Mouse (Mus musculus): ENCODE results near the gene Tmco5. TPM values are rescaled to one million over a fixed set of nuclear protein-coding genes. Genes with fewer than 3 reads are reported as not detected.

The Tmco5 gene
- polyA plus RNA-seq, 1 experiment from 2014 or later, result not detected

GRCm38 (mm10) chr2:116876955-116877615, 1.4 kb upstream of the Tmco5 start:
- H3K27me3 ChIP-seq (ENCODE audit: control insufficient read depth, insufficient read depth, low read length), result no peaks in the 10 kb centered on the region
- no peak overlapping the region for H3K4me2 ChIP-seq (replicated peaks; ENCODE audit: low read depth, low read length)
- DNase-seq (ENCODE audit: low spot score) (peak; percentile 11), ATAC-seq (ENCODE audit: low FRiP score) (peak; percentile 47; the same call in 1 of the 2 replicates)
- H3K4me1 ChIP-seq (replicated peaks; ENCODE audit: control insufficient read depth, insufficient read depth, low read length), result no peaks in the 10 kb centered on the region
- H3K9ac ChIP-seq (ENCODE audit: low read depth, low read length), result no peak overlapping the region
- H3K4me3 ChIP-seq (ENCODE audit: low read depth, low read length), result no peak overlapping the region
- 32% methylated on average over 9 of the region's 9 CpGs for WGBS
- H3K27ac ChIP-seq (ENCODE audit: low read depth, low read length), result no peak overlapping the region
- H3K9me3 ChIP-seq (ENCODE audit: control insufficient read depth, low read length), result no peaks in the 10 kb centered on the region
- H3K36me3 ChIP-seq (ENCODE audit: control insufficient read depth, insufficient read depth, low read length), result no peaks in the 10 kb centered on the region

GRCm38 (mm10) chr2:116879730-116880129, 1.2 kb downstream of the Tmco5 start:
- WGBS, result 97% methylated on average over 3 of the region's 3 CpGs
- no peak overlapping the region for H3K4me3 ChIP-seq (ENCODE audit: low read depth, low read length)
- no peaks in the 10 kb centered on the region for H3K36me3 ChIP-seq (ENCODE audit: control insufficient read depth, insufficient read depth, low read length)
- no peak overlapping the region for H3K4me2 ChIP-seq (replicated peaks; ENCODE audit: low read depth, low read length)
- no peak overlapping the region for H3K9ac ChIP-seq (ENCODE audit: low read depth, low read length)
- DNase-seq (ENCODE audit: low spot score) (no peak), ATAC-seq (ENCODE audit: low FRiP score) (no peak)
- no peaks in the 10 kb centered on the region for H3K9me3 ChIP-seq (ENCODE audit: control insufficient read depth, low read length)
- H3K27me3 ChIP-seq (ENCODE audit: control insufficient read depth, insufficient read depth, low read length), result no peaks in the 10 kb centered on the region
- H3K27ac ChIP-seq (ENCODE audit: low read depth, low read length), result no peak overlapping the region
- no peaks in the 10 kb centered on the region for H3K4me1 ChIP-seq (replicated peaks; ENCODE audit: control insufficient read depth, insufficient read depth, low read length)

- Histone ChIP-seq H3K27me3 (ENCODE audit: control insufficient read depth, insufficient read depth, low read length) (no peaks in the 10 kb centered on the region), H3K4me1 (replicated peaks; ENCODE audit: control insufficient read depth, insufficient read depth, low read length) (no peaks in the 10 kb centered on the region), H3K36me3 (ENCODE audit: control insufficient read depth, insufficient read depth, low read length) (no peaks in the 10 kb centered on the region), H3K4me2 (replicated peaks; ENCODE audit: low read depth, low read length) (peak overlapping the region; percentile 31; the same call in 1 of the 2 replicates), H3K9me3 (ENCODE audit: control insufficient read depth, low read length) (no peaks in the 10 kb centered on the region), H3K4me3 (ENCODE audit: low read depth, low read length) (no peak overlapping the region), H3K27ac (ENCODE audit: low read depth, low read length) (no peak overlapping the region), H3K9ac (ENCODE audit: low read depth, low read length) (no peak overlapping the region)
- ATAC-seq (ENCODE audit: low FRiP score), result peak; percentile 62
- no peak for DNase-seq (ENCODE audit: low spot score)
- 43% methylated on average over 13 of the region's 14 CpGs for WGBS
Measured at GRCm38 (mm10) chr2:116893316-116893987, 15.0 kb downstream of the Tmco5 start.

GRCm38 (mm10) chr2:116893988-116894363, 15.5 kb downstream of the Tmco5 start:
- no peaks in the 10 kb centered on the region for H3K27me3 ChIP-seq (ENCODE audit: control insufficient read depth, insufficient read depth, low read length)
- peak overlapping the region; percentile 13; the same call in 1 of the 2 replicates for H3K4me3 ChIP-seq (ENCODE audit: low read depth, low read length)
- no peaks in the 10 kb centered on the region for H3K9me3 ChIP-seq (ENCODE audit: control insufficient read depth, low read length)
- peak overlapping the region; percentile 31 for H3K4me2 ChIP-seq (replicated peaks; ENCODE audit: low read depth, low read length)
- H3K4me1 ChIP-seq (replicated peaks; ENCODE audit: control insufficient read depth, insufficient read depth, low read length), result no peaks in the 10 kb centered on the region
- no peak overlapping the region for H3K9ac ChIP-seq (ENCODE audit: low read depth, low read length)
- WGBS, result 1% methylated on average over 9 of the region's 9 CpGs
- ATAC-seq (ENCODE audit: low FRiP score) (peak; percentile 77), DNase-seq (ENCODE audit: low spot score) (peak; percentile 73)
- no peaks in the 10 kb centered on the region for H3K36me3 ChIP-seq (ENCODE audit: control insufficient read depth, insufficient read depth, low read length)
- no peak overlapping the region for H3K27ac ChIP-seq (ENCODE audit: low read depth, low read length)

GRCm38 (mm10) chr2:116899615-116900272, 21.3 kb downstream of the Tmco5 start:
- Histone ChIP-seq H3K9ac (ENCODE audit: low read depth, low read length) (peak overlapping the region; percentile 52; the same call in 1 of the 2 replicates), H3K4me3 (ENCODE audit: low read depth, low read length) (peak overlapping the region; percentile 21), H3K27me3 (ENCODE audit: control insufficient read depth, insufficient read depth, low read length) (no peaks in the 10 kb centered on the region), H3K27ac (ENCODE audit: low read depth, low read length) (no peak overlapping the region), H3K4me1 (replicated peaks; ENCODE audit: control insufficient read depth, insufficient read depth, low read length) (no peaks in the 10 kb centered on the region), H3K36me3 (ENCODE audit: control insufficient read depth, insufficient read depth, low read length) (no peaks in the 10 kb centered on the region), H3K9me3 (ENCODE audit: control insufficient read depth, low read length) (no peaks in the 10 kb centered on the region), H3K4me2 (replicated peaks; ENCODE audit: low read depth, low read length) (peak overlapping the region; percentile 43)
- peak; percentile 91 for DNase-seq (ENCODE audit: low spot score)
- ATAC-seq (ENCODE audit: low FRiP score), result peak; percentile 72
- 15% methylated on average over 19 of the region's 19 CpGs for WGBS

GRCm38 (mm10) chr2:116900273-116900843, 21.9 kb downstream of the Tmco5 start:
- DNase-seq (ENCODE audit: low spot score) (no peak), ATAC-seq (ENCODE audit: low FRiP score) (peak; percentile 65)
- 47% methylated on average over 10 of the region's 10 CpGs for WGBS
- Histone ChIP-seq H3K27ac (ENCODE audit: low read depth, low read length) (no peak overlapping the region), H3K27me3 (ENCODE audit: control insufficient read depth, insufficient read depth, low read length) (no peaks in the 10 kb centered on the region), H3K4me3 (ENCODE audit: low read depth, low read length) (peak overlapping the region; percentile 21), H3K4me2 (replicated peaks; ENCODE audit: low read depth, low read length) (peak overlapping the region; percentile 43), H3K36me3 (ENCODE audit: control insufficient read depth, insufficient read depth, low read length) (no peaks in the 10 kb centered on the region), H3K4me1 (replicated peaks; ENCODE audit: control insufficient read depth, insufficient read depth, low read length) (no peaks in the 10 kb centered on the region), H3K9me3 (ENCODE audit: control insufficient read depth, low read length) (no peaks in the 10 kb centered on the region), H3K9ac (ENCODE audit: low read depth, low read length) (peak overlapping the region; percentile 52; the same call in 1 of the 2 replicates)

- Histone ChIP-seq H3K4me2 (replicated peaks; ENCODE audit: low read depth, low read length) (no peak overlapping the region), H3K9me3 (ENCODE audit: control insufficient read depth, low read length) (no peaks in the 10 kb centered on the region), H3K4me3 (ENCODE audit: low read depth, low read length) (no peak overlapping the region), H3K9ac (ENCODE audit: low read depth, low read length) (no peak overlapping the region), H3K27ac (ENCODE audit: low read depth, low read length) (no peak overlapping the region), H3K4me1 (replicated peaks; ENCODE audit: control insufficient read depth, insufficient read depth, low read length) (no peaks in the 10 kb centered on the region), H3K27me3 (ENCODE audit: control insufficient read depth, insufficient read depth, low read length) (no peaks in the 10 kb centered on the region), H3K36me3 (ENCODE audit: control insufficient read depth, insufficient read depth, low read length) (no peaks in the 10 kb centered on the region)
- DNase-seq (ENCODE audit: low spot score), result no peak
- WGBS, result 82% methylated on average over 8 of the region's 8 CpGs
- ATAC-seq (ENCODE audit: low FRiP score), result no peak
Measured at GRCm38 (mm10) chr2:116908268-116908667, 29.8 kb downstream of the Tmco5 start.

GRCm38 (mm10) chr2:116912334-116913070, 34.0 kb downstream of the Tmco5 start:
- Histone ChIP-seq H3K27me3 (ENCODE audit: control insufficient read depth, insufficient read depth, low read length) (no peaks in the 10 kb centered on the region), H3K4me3 (ENCODE audit: low read depth, low read length) (no peak overlapping the region), H3K9ac (ENCODE audit: low read depth, low read length) (no peak overlapping the region), H3K4me2 (replicated peaks; ENCODE audit: low read depth, low read length) (no peak overlapping the region), H3K36me3 (ENCODE audit: control insufficient read depth, insufficient read depth, low read length) (no peaks in the 10 kb centered on the region), H3K4me1 (replicated peaks; ENCODE audit: control insufficient read depth, insufficient read depth, low read length) (no peaks in the 10 kb centered on the region), H3K9me3 (ENCODE audit: control insufficient read depth, low read length) (no peaks in the 10 kb centered on the region), H3K27ac (ENCODE audit: low read depth, low read length) (no peak overlapping the region)
- ATAC-seq (ENCODE audit: low FRiP score) (no peak), DNase-seq (ENCODE audit: low spot score) (no peak)
- 88% methylated on average over 7 of the region's 7 CpGs for WGBS

Measured in hindbrain, embryonic 11.5 days (tissue).